Mouse (Mus musculus): ENCODE data around the gene Tnip2. TPM values are rescaled to one million over a fixed set of nuclear protein-coding genes. Genes with fewer than 3 reads are reported as not detected.

Gene Tnip2
- polyA plus RNA-seq, 1 experiment from 2014 or later, result 3.4 TPM

GRCm38 (mm10) chr5:34501588-34501987 is 12.2 kb downstream of the Tnip2 start:
- no peak for DNase-seq (ENCODE audit: low spot score)
- H3K9ac ChIP-seq (replicated peaks; ENCODE audit: low read length), result no peak overlapping the region
- no peak overlapping the region for H3K4me3 ChIP-seq (ENCODE audit: low read depth, low read length)
- no peaks in the 10 kb centered on the region for H3K27me3 ChIP-seq (ENCODE audit: control insufficient read depth, insufficient read depth, low read length)
- no peak overlapping the region for H3K27ac ChIP-seq (replicated peaks; ENCODE audit: low read depth, low read length)
- ATAC-seq (replicated peaks; ENCODE audit: insufficient number of reproducible peaks, low FRiP score, low TSS enrichment, low read depth), result no peak
- H3K9me3 ChIP-seq (replicated peaks; ENCODE audit: control insufficient read depth, low read length), result no peaks in the 10 kb centered on the region
- WGBS, result 88% methylated on average over 3 of the region's 3 CpGs
- H3K4me2 ChIP-seq (ENCODE audit: low read depth, low read length), result no peak overlapping the region
- no peaks in the 10 kb centered on the region for H3K4me1 ChIP-seq (ENCODE audit: control insufficient read depth, insufficient read depth, low read length)
- H3K36me3 ChIP-seq (replicated peaks; ENCODE audit: control insufficient read depth, insufficient read depth, low read depth, low read length), result no peaks in the 10 kb centered on the region

GRCm38 (mm10) chr5:34500886-34501285 is 12.9 kb downstream of the Tnip2 start:
- Histone ChIP-seq H3K4me1 (ENCODE audit: control insufficient read depth, insufficient read depth, low read length) (no peaks in the 10 kb centered on the region), H3K4me2 (ENCODE audit: low read depth, low read length) (no peak overlapping the region), H3K27me3 (ENCODE audit: control insufficient read depth, insufficient read depth, low read length) (no peaks in the 10 kb centered on the region), H3K27ac (replicated peaks; ENCODE audit: low read depth, low read length) (no peak overlapping the region), H3K4me3 (ENCODE audit: low read depth, low read length) (no peak overlapping the region), H3K9ac (replicated peaks; ENCODE audit: low read length) (no peak overlapping the region), H3K9me3 (replicated peaks; ENCODE audit: control insufficient read depth, low read length) (no peaks in the 10 kb centered on the region), H3K36me3 (replicated peaks; ENCODE audit: control insufficient read depth, insufficient read depth, low read depth, low read length) (no peaks in the 10 kb centered on the region)
- ATAC-seq (replicated peaks; ENCODE audit: insufficient number of reproducible peaks, low FRiP score, low TSS enrichment, low read depth) (no peak), DNase-seq (ENCODE audit: low spot score) (no peak)
- 80% methylated on average over 5 of the region's 5 CpGs for WGBS

- H3K9ac ChIP-seq (replicated peaks; ENCODE audit: low read length), result no peak overlapping the region
- DNase-seq (ENCODE audit: low spot score) (no peak), ATAC-seq (replicated peaks; ENCODE audit: insufficient number of reproducible peaks, low FRiP score, low TSS enrichment, low read depth) (no peak; the same call in 1 of the 2 replicates)
- H3K4me1 ChIP-seq (ENCODE audit: control insufficient read depth, insufficient read depth, low read length), result no peaks in the 10 kb centered on the region
- H3K36me3 ChIP-seq (replicated peaks; ENCODE audit: control insufficient read depth, insufficient read depth, low read depth, low read length), result no peaks in the 10 kb centered on the region
- H3K4me2 ChIP-seq (ENCODE audit: low read depth, low read length), result no peak overlapping the region
- H3K4me3 ChIP-seq (ENCODE audit: low read depth, low read length), result no peak overlapping the region
- 81% methylated on average over 6 of the region's 6 CpGs for WGBS
- no peaks in the 10 kb centered on the region for H3K9me3 ChIP-seq (replicated peaks; ENCODE audit: control insufficient read depth, low read length)
- H3K27ac ChIP-seq (replicated peaks; ENCODE audit: low read depth, low read length), result no peak overlapping the region
- no peaks in the 10 kb centered on the region for H3K27me3 ChIP-seq (ENCODE audit: control insufficient read depth, insufficient read depth, low read length)
These were observed 17.0 kb downstream of the Tnip2 start for GRCm38 (mm10) chr5:34496745-34497144.

- no peaks in the 10 kb centered on the region for H3K27me3 ChIP-seq (ENCODE audit: control insufficient read depth, insufficient read depth, low read length)
- ATAC-seq (replicated peaks; ENCODE audit: insufficient number of reproducible peaks, low FRiP score, low TSS enrichment, low read depth), result no peak
- 93% methylated on average over 3 of the region's 3 CpGs for WGBS
These were observed 24.4 kb downstream of the Tnip2 start for GRCm38 (mm10) chr5:34489418-34489787.

GRCm38 (mm10) chr5:34488741-34489417 is 24.9 kb downstream of the Tnip2 start:
- Histone ChIP-seq H3K36me3 (replicated peaks; ENCODE audit: control insufficient read depth, insufficient read depth, low read depth, low read length) (no peaks in the 10 kb centered on the region), H3K9me3 (replicated peaks; ENCODE audit: control insufficient read depth, low read length) (no peaks in the 10 kb centered on the region), H3K4me1 (ENCODE audit: control insufficient read depth, insufficient read depth, low read length) (no peaks in the 10 kb centered on the region), H3K4me2 (ENCODE audit: low read depth, low read length) (no peak overlapping the region), H3K27me3 (ENCODE audit: control insufficient read depth, insufficient read depth, low read length) (no peaks in the 10 kb centered on the region), H3K9ac (replicated peaks; ENCODE audit: low read length) (no peak overlapping the region), H3K4me3 (ENCODE audit: low read depth, low read length) (no peak overlapping the region), H3K27ac (replicated peaks; ENCODE audit: low read depth, low read length) (no peak overlapping the region)
- 80% methylated on average over 6 of the region's 6 CpGs for WGBS
- ATAC-seq (replicated peaks; ENCODE audit: insufficient number of reproducible peaks, low FRiP score, low TSS enrichment, low read depth), result no peak
- DNase-seq (ENCODE audit: low spot score), result no peak

More at GRCm38 (mm10) chr5:34489418-34489787, 24.4 kb downstream of the Tnip2 start:
- Histone ChIP-seq H3K27ac (replicated peaks; ENCODE audit: low read depth, low read length) (no peak overlapping the region), H3K4me2 (ENCODE audit: low read depth, low read length) (no peak overlapping the region), H3K9me3 (replicated peaks; ENCODE audit: control insufficient read depth, low read length) (no peaks in the 10 kb centered on the region), H3K4me3 (ENCODE audit: low read depth, low read length) (no peak overlapping the region), H3K9ac (replicated peaks; ENCODE audit: low read length) (no peak overlapping the region), H3K36me3 (replicated peaks; ENCODE audit: control insufficient read depth, insufficient read depth, low read depth, low read length) (no peaks in the 10 kb centered on the region), H3K4me1 (ENCODE audit: control insufficient read depth, insufficient read depth, low read length) (no peaks in the 10 kb centered on the region)
- no peak for DNase-seq (ENCODE audit: low spot score)

- H3K9me3 ChIP-seq (replicated peaks; ENCODE audit: control insufficient read depth, low read length), result no peaks in the 10 kb centered on the region
- ATAC-seq (replicated peaks; ENCODE audit: insufficient number of reproducible peaks, low FRiP score, low TSS enrichment, low read depth) (no peak), DNase-seq (ENCODE audit: low spot score) (no peak)
- H3K27ac ChIP-seq (replicated peaks; ENCODE audit: low read depth, low read length), result no peak overlapping the region
- H3K36me3 ChIP-seq (replicated peaks; ENCODE audit: control insufficient read depth, insufficient read depth, low read depth, low read length), result no peaks in the 10 kb centered on the region
- no peaks in the 10 kb centered on the region for H3K4me1 ChIP-seq (ENCODE audit: control insufficient read depth, insufficient read depth, low read length)
- WGBS, result 78% methylated on average over 6 of the region's 6 CpGs
- no peak overlapping the region for H3K4me3 ChIP-seq (ENCODE audit: low read depth, low read length)
- H3K4me2 ChIP-seq (ENCODE audit: low read depth, low read length), result no peak overlapping the region
- no peak overlapping the region for H3K9ac ChIP-seq (replicated peaks; ENCODE audit: low read length)
- no peaks in the 10 kb centered on the region for H3K27me3 ChIP-seq (ENCODE audit: control insufficient read depth, insufficient read depth, low read length)
These were observed 26.3 kb downstream of the Tnip2 start for GRCm38 (mm10) chr5:34487320-34488090.

- Histone ChIP-seq H3K9me3 (replicated peaks; ENCODE audit: control insufficient read depth, low read length) (no peaks in the 10 kb centered on the region), H3K9ac (replicated peaks; ENCODE audit: low read length) (no peak overlapping the region), H3K27me3 (ENCODE audit: control insufficient read depth, insufficient read depth, low read length) (no peaks in the 10 kb centered on the region), H3K27ac (replicated peaks; ENCODE audit: low read depth, low read length) (no peak overlapping the region), H3K4me2 (ENCODE audit: low read depth, low read length) (no peak overlapping the region), H3K4me1 (ENCODE audit: control insufficient read depth, insufficient read depth, low read length) (no peaks in the 10 kb centered on the region), H3K4me3 (ENCODE audit: low read depth, low read length) (no peak overlapping the region), H3K36me3 (replicated peaks; ENCODE audit: control insufficient read depth, insufficient read depth, low read depth, low read length) (no peaks in the 10 kb centered on the region)
- DNase-seq (ENCODE audit: low spot score), result no peak
- no peak for ATAC-seq (replicated peaks; ENCODE audit: insufficient number of reproducible peaks, low FRiP score, low TSS enrichment, low read depth)
- 91% methylated on average over 15 of the region's 15 CpGs for WGBS
These were observed 28.1 kb downstream of the Tnip2 start for GRCm38 (mm10) chr5:34485731-34486130.

- ATAC-seq (replicated peaks; ENCODE audit: insufficient number of reproducible peaks, low FRiP score, low TSS enrichment, low read depth) (no peak), DNase-seq (ENCODE audit: low spot score) (no peak)
- Histone ChIP-seq H3K4me1 (ENCODE audit: control insufficient read depth, insufficient read depth, low read length) (no peaks in the 10 kb centered on the region), H3K27me3 (ENCODE audit: control insufficient read depth, insufficient read depth, low read length) (no peaks in the 10 kb centered on the region), H3K36me3 (replicated peaks; ENCODE audit: control insufficient read depth, insufficient read depth, low read depth, low read length) (peaks cover 12% of the 10 kb centered on the region), H3K27ac (replicated peaks; ENCODE audit: low read depth, low read length) (no peak overlapping the region), H3K4me3 (ENCODE audit: low read depth, low read length) (no peak overlapping the region), H3K9ac (replicated peaks; ENCODE audit: low read length) (no peak overlapping the region), H3K9me3 (replicated peaks; ENCODE audit: control insufficient read depth, low read length) (no peaks in the 10 kb centered on the region), H3K4me2 (ENCODE audit: low read depth, low read length) (no peak overlapping the region)
- WGBS, result 84% methylated on average over 3 of the region's 3 CpGs
These were observed 32.9 kb downstream of the Tnip2 start for GRCm38 (mm10) chr5:34480926-34481325.

All from embryonic facial prominence, embryonic 11.5 days (tissue).